Mouse (Mus musculus): ENCODE results near the gene Ddx5.
"Not testable (repeated sequence)": the region's sequence is repeated elsewhere in the genome, so short reads cannot be mapped to it uniquely, and the experiment has no call there.

DNA sequence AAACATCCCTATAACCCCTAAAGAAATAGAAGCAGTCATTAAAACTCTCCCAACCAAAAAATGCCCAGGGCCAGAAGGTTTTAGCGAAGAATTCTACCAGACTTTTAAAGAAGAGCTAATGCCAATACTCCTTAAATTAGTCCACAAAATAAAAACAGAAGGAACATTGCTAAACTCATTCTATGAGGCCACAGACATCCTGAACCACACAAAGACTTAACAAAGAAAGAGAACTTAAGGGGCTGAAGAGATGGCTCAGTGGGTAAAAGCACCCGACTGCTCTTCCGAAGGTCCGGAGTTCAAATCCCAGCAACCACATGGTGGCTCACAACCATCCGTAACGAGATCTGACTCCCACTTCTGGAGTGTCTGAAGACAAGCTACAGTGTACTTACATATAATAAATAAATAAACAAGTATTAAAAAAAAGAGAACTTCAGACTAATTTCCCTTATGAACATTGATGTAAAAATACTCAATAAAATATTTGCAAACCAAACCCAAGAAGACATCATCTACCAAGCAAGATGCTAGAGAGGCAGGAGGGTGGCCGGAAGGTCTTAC, 39.3 kb downstream of the Ddx5 start:
- TF ChIP-seq TCF3 (IDR thresholded peaks at IDR 0.05; ENCODE audit: insufficient read length, low read depth); SRF (IDR thresholded peaks at IDR 0.05; ENCODE audit: control insufficient read depth, insufficient read length, low read depth); POLR2A (IDR thresholded peaks at IDR 0.05; ENCODE audit: insufficient read length, low read depth); MYOG (IDR thresholded peaks at IDR 0.05; ENCODE audit: control insufficient read depth in 1 of 3, insufficient read depth in 1 of 3, insufficient read length in 2 of 3, low read depth in 2 of 3); USF1 (IDR thresholded peaks at IDR 0.05; ENCODE audit: low read depth); MAX (IDR thresholded peaks at IDR 0.05; ENCODE audit: low read depth): not testable (repeated sequence)
